Mouse (Mus musculus): ENCODE results near the gene 1190005I06Rik. TPM values are rescaled to one million over a fixed set of nuclear protein-coding genes. Genes with fewer than 3 reads are reported as not detected.

1190005I06Rik gene
- polyA plus RNA-seq, 1 experiment from 2014 or later: 5.4 TPM

DNA sequence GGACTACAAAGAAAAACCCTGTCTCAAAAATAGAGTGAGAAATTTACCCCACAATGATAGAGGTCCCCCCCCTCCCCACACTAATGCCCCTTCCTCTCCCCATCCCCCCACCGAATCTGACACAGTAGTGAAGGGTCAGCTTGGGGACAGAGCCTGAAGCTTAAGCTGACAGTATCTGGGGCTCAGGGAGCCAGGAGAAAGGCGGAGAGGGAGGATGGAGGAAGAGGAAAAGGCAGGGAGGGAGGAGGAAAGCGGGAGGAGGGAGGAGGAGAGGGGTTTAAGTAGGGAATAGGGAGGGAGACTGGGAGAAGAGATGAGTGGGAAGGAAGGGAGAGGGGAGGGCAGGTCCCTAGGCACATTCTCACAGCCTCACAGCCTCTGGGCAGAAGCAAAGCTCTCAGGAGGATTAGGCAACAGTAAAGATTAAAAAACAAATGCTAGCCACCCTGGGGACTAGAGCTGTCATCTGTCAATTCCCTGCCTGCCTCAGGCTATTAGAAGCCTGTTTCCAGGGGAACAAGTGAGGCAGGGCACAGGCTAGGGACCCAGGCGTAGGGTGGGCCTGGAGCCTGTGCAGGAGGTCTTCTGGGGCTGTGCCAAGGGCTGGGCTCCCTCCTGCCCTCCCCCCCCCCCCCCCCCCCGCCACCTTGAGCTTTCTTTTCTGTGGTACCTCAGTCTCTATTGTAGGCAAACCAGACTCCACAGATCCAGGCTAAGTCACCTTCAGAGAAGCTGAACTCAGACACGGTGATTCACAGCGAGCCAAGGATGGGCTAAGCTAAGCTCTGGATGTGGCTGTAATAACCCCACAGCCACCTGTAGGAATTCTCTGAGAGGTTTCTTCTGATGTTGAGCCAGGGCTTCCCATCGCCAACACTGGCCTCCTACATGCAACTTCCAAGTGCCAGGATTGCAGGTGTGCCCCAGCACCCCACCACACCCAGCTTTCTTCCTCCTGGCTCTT, 30.5 kb downstream of the 1190005I06Rik start:
- no peaks in the 10 kb centered on the region for H3K9me3 ChIP-seq (ENCODE audit: control insufficient read depth, low read length)
- H3K36me3 ChIP-seq (ENCODE audit: control insufficient read depth, insufficient read depth, low read length): no peaks in the 10 kb centered on the region
- peaks cover 3% of the 10 kb centered on the region; the same call in 1 of the 2 replicates for H3K4me1 ChIP-seq (replicated peaks; ENCODE audit: control insufficient read depth, insufficient read depth, low read length)
- no peak overlapping the region for H3K9ac ChIP-seq (ENCODE audit: low read length)
- no peaks in the 10 kb centered on the region for H3K27me3 ChIP-seq (ENCODE audit: control insufficient read depth, insufficient read depth, low read depth, low read length)
- no peak overlapping the region for H3K4me2 ChIP-seq (ENCODE audit: low read depth, low read length)
- H3K27ac ChIP-seq (ENCODE audit: low read length): no peak overlapping the region
- H3K4me3 ChIP-seq (ENCODE audit: low read length): no peak overlapping the region
- peak; percentile 47; the same call in 1 of the 2 replicates for ATAC-seq (ENCODE audit: low read depth)
- 51% methylated on average over 7 of the region's 8 CpGs for WGBS

DNA sequence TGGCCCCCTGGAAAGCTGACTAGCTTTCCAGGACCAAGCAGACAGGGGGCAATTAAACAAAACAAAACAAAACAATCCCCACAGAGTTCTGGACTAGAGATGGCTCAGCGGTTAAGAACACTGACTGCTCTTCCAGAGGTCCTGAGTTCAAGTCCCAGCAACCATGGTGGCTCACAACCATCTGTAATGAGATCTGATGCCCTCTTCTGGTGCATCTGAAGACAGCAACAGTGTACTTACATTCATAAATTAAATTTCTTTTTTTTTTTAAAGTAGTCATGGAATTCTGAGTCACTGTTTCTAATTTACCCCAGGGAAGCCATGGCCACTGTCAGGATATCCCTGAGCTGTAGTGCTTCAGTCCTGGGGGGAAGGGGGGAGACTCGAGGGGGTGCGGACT, 32.9 kb downstream of the 1190005I06Rik start:
- Histone ChIP-seq H3K4me2 (ENCODE audit: low read depth, low read length) (no peak overlapping the region), H3K9ac (ENCODE audit: low read length) (no peak overlapping the region), H3K27ac (ENCODE audit: low read length) (no peak overlapping the region), H3K9me3 (ENCODE audit: control insufficient read depth, low read length) (no peaks in the 10 kb centered on the region), H3K27me3 (ENCODE audit: control insufficient read depth, insufficient read depth, low read depth, low read length) (no peaks in the 10 kb centered on the region), H3K36me3 (ENCODE audit: control insufficient read depth, insufficient read depth, low read length) (no peaks in the 10 kb centered on the region), H3K4me1 (replicated peaks; ENCODE audit: control insufficient read depth, insufficient read depth, low read length) (peaks cover 3% of the 10 kb centered on the region; the same call in 1 of the 2 replicates), H3K4me3 (ENCODE audit: low read length) (no peak overlapping the region)
- ATAC-seq (ENCODE audit: low read depth): no peak
- 80% methylated on average over 3 of the region's 3 CpGs for WGBS

DNA sequence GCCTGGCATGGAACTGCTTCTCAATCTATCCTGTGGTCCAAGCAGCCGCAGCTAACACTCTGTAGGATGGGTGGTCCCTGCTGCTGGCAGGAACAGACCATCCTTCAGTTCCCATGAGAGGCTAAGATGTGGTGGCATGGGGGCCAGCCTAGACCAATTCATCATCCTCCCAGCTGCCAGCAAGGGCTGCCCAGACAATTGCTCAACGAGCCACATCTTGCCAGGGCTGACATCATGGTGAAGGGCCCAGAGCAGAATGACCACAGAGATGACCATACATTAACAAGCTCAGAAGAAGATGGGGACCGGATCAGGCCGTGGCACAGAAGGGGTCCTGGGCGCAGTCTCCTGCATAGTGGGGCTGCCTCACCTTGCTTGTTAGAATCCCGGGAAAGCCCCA, 36.6 kb downstream of the 1190005I06Rik start:
- Histone ChIP-seq H3K4me1 (replicated peaks; ENCODE audit: control insufficient read depth, insufficient read depth, low read length) (0 out of 2 replicates have a peak, but pooled peaks cover 3% of the 10 kb centered on the region), H3K27me3 (ENCODE audit: control insufficient read depth, insufficient read depth, low read depth, low read length) (no peaks in the 10 kb centered on the region), H3K9ac (ENCODE audit: low read length) (no peak overlapping the region), H3K4me3 (ENCODE audit: low read length) (no peak overlapping the region), H3K4me2 (ENCODE audit: low read depth, low read length) (no peak overlapping the region), H3K36me3 (ENCODE audit: control insufficient read depth, insufficient read depth, low read length) (no peaks in the 10 kb centered on the region), H3K27ac (ENCODE audit: low read length) (no peak overlapping the region), H3K9me3 (ENCODE audit: control insufficient read depth, low read length) (no peaks in the 10 kb centered on the region)
- no peak for ATAC-seq (ENCODE audit: low read depth)
- WGBS: 83% methylated on average over 6 of the region's 6 CpGs

DNA sequence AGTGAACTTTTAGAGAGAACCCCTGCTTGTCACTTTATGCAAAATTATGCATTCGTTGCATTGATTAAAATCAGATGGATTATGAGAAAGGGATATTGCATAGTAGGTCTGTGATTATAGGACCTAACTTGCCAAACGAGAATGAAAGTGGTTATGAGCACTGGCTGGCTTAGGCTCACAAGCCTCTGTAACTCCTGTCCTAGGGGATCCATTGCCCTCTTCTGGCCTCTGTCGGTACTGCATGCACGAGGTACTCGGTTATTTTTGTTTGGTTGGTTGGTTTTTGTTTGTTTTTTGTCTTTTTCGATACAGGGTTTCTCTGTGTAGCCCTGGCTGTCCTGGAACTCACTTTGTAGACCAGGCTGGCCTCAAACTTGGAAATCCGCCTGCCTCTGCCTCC, 39.5 kb downstream of the 1190005I06Rik start:
- no peaks in the 10 kb centered on the region for H3K27me3 ChIP-seq (ENCODE audit: control insufficient read depth, insufficient read depth, low read depth, low read length)
- H3K4me3 ChIP-seq (ENCODE audit: low read length): no peak overlapping the region
- WGBS: 9% methylated on average over 7 of the region's 7 CpGs
- H3K4me2 ChIP-seq (ENCODE audit: low read depth, low read length): no peak overlapping the region
- H3K9ac ChIP-seq (ENCODE audit: low read length): no peak overlapping the region
- H3K9me3 ChIP-seq (ENCODE audit: control insufficient read depth, low read length): no peaks in the 10 kb centered on the region
- no peak overlapping the region for H3K27ac ChIP-seq (ENCODE audit: low read length)
- 0 out of 2 replicates have a peak, but pooled peaks cover 3% of the 10 kb centered on the region for H3K4me1 ChIP-seq (replicated peaks; ENCODE audit: control insufficient read depth, insufficient read depth, low read length)
- H3K36me3 ChIP-seq (ENCODE audit: control insufficient read depth, insufficient read depth, low read length): no peaks in the 10 kb centered on the region
- peak; percentile 60; the same call in 1 of the 2 replicates for ATAC-seq (ENCODE audit: low read depth)

DNA sequence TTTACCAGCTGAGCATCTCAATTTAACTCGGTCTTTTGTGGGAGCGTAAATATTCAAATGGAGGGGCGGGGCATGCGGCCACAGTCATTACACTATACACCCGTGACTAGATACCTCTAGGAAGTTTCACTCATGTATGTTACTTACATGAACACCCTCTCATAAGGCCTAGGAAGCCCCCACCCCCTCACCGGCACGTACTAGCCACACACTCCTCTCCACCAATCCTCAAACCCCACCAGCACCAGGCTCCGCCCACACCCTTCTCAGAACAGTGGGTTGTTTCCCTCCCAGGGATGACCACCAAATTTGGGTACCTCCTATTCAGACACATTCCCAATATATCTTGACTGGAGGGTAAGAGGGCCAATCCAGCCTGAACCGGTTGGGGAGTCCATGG, 40.0 kb downstream of the 1190005I06Rik start:
- 80% methylated on average over 9 of the region's 9 CpGs for WGBS
- no peak overlapping the region for H3K4me2 ChIP-seq (ENCODE audit: low read depth, low read length)
- no peaks in the 10 kb centered on the region for H3K9me3 ChIP-seq (ENCODE audit: control insufficient read depth, low read length)

DNA sequence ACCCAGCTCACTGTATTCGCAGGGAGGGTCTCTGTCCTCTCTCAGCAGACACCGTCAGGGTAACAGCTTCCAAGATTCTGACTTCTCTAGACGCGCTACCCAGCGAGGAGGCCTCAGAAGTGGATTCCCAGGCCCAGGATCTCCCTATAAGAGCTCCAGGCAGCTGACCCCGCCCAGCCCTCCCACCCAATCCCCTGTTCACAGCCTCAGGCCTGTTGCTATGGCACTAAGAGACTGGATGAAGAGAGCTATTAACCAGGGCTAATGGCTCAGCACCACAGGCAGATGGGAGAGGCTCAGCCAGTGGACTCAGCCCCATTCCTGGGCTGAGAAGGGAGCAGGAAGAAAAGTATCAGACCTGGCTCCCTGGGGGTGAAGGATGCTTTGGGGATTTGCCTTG, 44.8 kb downstream of the 1190005I06Rik start:
- H3K4me1 ChIP-seq (replicated peaks; ENCODE audit: control insufficient read depth, insufficient read depth, low read length): peaks cover 9% of the 10 kb centered on the region
- no peaks in the 10 kb centered on the region for H3K27me3 ChIP-seq (ENCODE audit: control insufficient read depth, insufficient read depth, low read depth, low read length)
- H3K4me3 ChIP-seq (ENCODE audit: low read length): no peak overlapping the region
- no peak overlapping the region for H3K4me2 ChIP-seq (ENCODE audit: low read depth, low read length)
- H3K9ac ChIP-seq (ENCODE audit: low read length): no peak overlapping the region
- ATAC-seq (ENCODE audit: low read depth): no peak; the same call in 1 of the 2 replicates
- WGBS: 24% methylated on average over 6 of the region's 6 CpGs
- H3K9me3 ChIP-seq (ENCODE audit: control insufficient read depth, low read length): no peaks in the 10 kb centered on the region
- H3K27ac ChIP-seq (ENCODE audit: low read length): no peak overlapping the region
- no peaks in the 10 kb centered on the region for H3K36me3 ChIP-seq (ENCODE audit: control insufficient read depth, insufficient read depth, low read length)

More for the DNA sequence above, 40.0 kb downstream of the 1190005I06Rik start:
- no peak overlapping the region for H3K9ac ChIP-seq (ENCODE audit: low read length)
- H3K27me3 ChIP-seq (ENCODE audit: control insufficient read depth, insufficient read depth, low read depth, low read length): no peaks in the 10 kb centered on the region
- H3K4me3 ChIP-seq (ENCODE audit: low read length): no peak overlapping the region
- 0 out of 2 replicates have a peak, but pooled peaks have one; percentile 22 for ATAC-seq (ENCODE audit: low read depth)
- no peaks in the 10 kb centered on the region for H3K36me3 ChIP-seq (ENCODE audit: control insufficient read depth, insufficient read depth, low read length)
- no peak overlapping the region for H3K27ac ChIP-seq (ENCODE audit: low read length)
- 0 out of 2 replicates have a peak, but pooled peaks cover 3% of the 10 kb centered on the region for H3K4me1 ChIP-seq (replicated peaks; ENCODE audit: control insufficient read depth, insufficient read depth, low read length)

DNA sequence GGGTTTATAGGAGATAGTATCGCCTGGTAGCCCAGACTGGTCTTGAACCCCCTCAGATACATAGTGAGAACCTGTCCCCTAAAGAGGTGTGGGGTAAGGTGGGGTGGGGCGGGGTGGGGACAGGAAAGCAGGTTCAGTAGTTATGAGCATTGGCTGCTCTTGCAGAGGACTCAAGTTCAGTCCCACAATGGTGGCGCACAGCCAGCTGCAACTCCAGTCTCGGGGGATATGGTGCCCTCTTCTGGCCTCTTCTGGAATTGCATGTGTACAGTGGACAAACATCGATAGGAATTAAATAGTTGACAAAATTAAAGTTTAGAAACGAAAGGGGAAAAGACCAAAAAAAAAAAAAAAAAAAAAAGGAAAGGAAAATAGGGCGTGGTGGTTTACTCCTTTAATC, 47.9 kb downstream of the 1190005I06Rik start:
- H3K9me3 ChIP-seq (ENCODE audit: control insufficient read depth, low read length): 0 out of 2 replicates have a peak, but pooled peaks cover 2% of the 10 kb centered on the region
- no peaks in the 10 kb centered on the region for H3K27me3 ChIP-seq (ENCODE audit: control insufficient read depth, insufficient read depth, low read depth, low read length)
- H3K4me2 ChIP-seq (ENCODE audit: low read depth, low read length): no peak overlapping the region
- no peak overlapping the region for H3K4me3 ChIP-seq (ENCODE audit: low read length)
- H3K27ac ChIP-seq (ENCODE audit: low read length): no peak overlapping the region
- no peak overlapping the region for H3K9ac ChIP-seq (ENCODE audit: low read length)
- WGBS: 48% methylated on average over 7 of the region's 7 CpGs
- H3K4me1 ChIP-seq (replicated peaks; ENCODE audit: control insufficient read depth, insufficient read depth, low read length): peaks cover 7% of the 10 kb centered on the region
- no peaks in the 10 kb centered on the region for H3K36me3 ChIP-seq (ENCODE audit: control insufficient read depth, insufficient read depth, low read length)
- peak; percentile 24; the same call in 1 of the 2 replicates for ATAC-seq (ENCODE audit: low read depth)

DNA sequence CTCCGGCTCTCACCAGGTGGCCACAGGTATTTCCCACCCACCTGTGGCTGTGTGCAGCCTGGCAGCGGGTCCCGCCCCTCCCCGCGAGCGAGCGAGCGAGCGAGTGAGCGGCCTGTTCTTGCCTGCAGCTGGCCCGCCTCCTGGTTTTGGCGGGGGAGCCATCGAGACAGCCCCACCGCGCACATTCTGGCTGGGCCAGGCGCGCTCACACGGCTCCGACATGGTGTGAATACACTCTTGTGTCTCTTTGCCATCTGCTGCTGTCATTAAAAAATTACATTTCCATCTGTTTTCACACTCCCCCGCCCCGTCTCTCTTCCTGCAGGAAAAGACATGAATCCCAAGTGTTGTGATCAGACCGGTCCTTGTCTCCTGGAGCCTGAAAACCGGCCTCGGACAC, 48.9 kb downstream of the 1190005I06Rik start:
- H3K9me3 ChIP-seq (ENCODE audit: control insufficient read depth, low read length): 0 out of 2 replicates have a peak, but pooled peaks cover 2% of the 10 kb centered on the region
- no peaks in the 10 kb centered on the region for H3K36me3 ChIP-seq (ENCODE audit: control insufficient read depth, insufficient read depth, low read length)
- peak overlapping the region; percentile 51 for H3K4me2 ChIP-seq (ENCODE audit: low read depth, low read length)
- peak; percentile 69 for ATAC-seq (ENCODE audit: low read depth)
- H3K27ac ChIP-seq (ENCODE audit: low read length): no peak overlapping the region
- WGBS: 18% methylated on average over 24 of the region's 24 CpGs
- H3K4me3 ChIP-seq (ENCODE audit: low read length): peak overlapping the region; percentile 13
- H3K9ac ChIP-seq (ENCODE audit: low read length): peak overlapping the region; percentile 49
- no peaks in the 10 kb centered on the region for H3K27me3 ChIP-seq (ENCODE audit: control insufficient read depth, insufficient read depth, low read depth, low read length)
- H3K4me1 ChIP-seq (replicated peaks; ENCODE audit: control insufficient read depth, insufficient read depth, low read length): peaks cover 7% of the 10 kb centered on the region

DNA sequence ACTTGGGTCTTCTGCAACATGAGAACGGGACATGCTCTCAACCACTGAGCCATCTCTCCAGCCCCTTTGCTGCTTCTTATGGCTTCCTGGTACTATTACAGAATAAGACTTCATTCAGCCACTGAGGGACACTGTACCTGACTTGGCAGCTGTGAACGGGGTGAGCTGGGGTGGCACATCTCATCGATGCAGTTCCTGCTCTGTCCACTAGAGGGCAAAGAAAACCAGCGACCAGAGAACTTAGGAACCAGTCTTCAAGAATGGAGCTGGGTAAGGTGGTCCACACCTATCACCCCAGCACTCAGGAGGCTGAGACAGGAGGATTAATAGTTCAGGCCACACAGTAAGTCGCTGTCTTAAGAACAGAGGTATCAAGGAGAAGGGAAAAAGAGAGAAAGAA, 51.5 kb downstream of the 1190005I06Rik start:
- no peak for ATAC-seq (ENCODE audit: low read depth)
- WGBS: 12% methylated on average over 5 of the region's 5 CpGs

More for the DNA sequence above, 51.5 kb downstream of the 1190005I06Rik start:
- no peak overlapping the region for H3K4me2 ChIP-seq (ENCODE audit: low read depth, low read length)
- H3K27me3 ChIP-seq (ENCODE audit: control insufficient read depth, insufficient read depth, low read depth, low read length): no peaks in the 10 kb centered on the region
- no peak overlapping the region for H3K27ac ChIP-seq (ENCODE audit: low read length)
- H3K9me3 ChIP-seq (ENCODE audit: control insufficient read depth, low read length): 0 out of 2 replicates have a peak, but pooled peaks cover 2% of the 10 kb centered on the region
- no peak overlapping the region for H3K9ac ChIP-seq (ENCODE audit: low read length)
- no peaks in the 10 kb centered on the region for H3K36me3 ChIP-seq (ENCODE audit: control insufficient read depth, insufficient read depth, low read length)
- H3K4me3 ChIP-seq (ENCODE audit: low read length): no peak overlapping the region
- peaks cover 7% of the 10 kb centered on the region for H3K4me1 ChIP-seq (replicated peaks; ENCODE audit: control insufficient read depth, insufficient read depth, low read length)
